Mouse (Mus musculus) embryo, embryonic 10.5 days (tissue): ENCODE measurements around the gene Mtch1.
"Not testable (repeated sequence)": the region's sequence is repeated elsewhere in the genome, so short reads cannot be mapped to it uniquely, and the experiment has no call there.

Experiments
- DNase-seq: peaks from one replicate; pipeline ENCODE4 v3.0.0-alpha.2; 2015; ENCODE audit warnings: low spot score

Gene Mtch1

DNA sequence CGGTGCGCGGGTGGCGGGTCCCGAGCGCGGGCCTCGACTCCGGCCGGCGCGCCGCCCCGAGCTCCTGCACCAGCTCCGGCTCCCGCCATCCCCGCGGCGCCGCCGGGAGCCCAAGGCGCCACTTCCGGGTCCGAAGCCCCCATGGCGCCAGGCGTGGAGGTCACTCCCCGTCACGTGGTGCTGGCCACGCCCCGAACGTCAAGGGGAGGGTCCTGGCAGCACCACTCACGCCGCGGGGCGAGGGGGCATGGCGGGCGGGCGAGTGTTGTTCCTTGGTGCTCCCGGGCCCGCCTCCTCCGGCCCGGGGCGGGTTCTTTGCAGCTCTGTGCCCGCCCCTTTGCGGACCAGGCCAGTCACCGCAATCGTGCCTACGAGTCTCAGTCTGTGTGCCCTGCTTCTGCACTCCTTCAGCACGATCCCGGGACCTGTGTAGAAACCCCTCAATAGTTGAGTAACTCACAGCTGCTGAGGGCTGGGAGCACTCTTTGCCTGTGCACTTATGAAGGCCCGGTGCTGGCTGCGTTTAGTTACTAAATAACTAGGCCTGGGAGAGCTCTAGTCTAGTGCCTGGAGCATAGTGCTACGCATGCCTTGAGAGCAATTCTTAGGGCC, at the start of gene Mtch1:
TSS of gene Mtch1 (minus strand) at position 290 of the 612 bp plus-strand sequence.
- peak; percentile 99 for DNase-seq

DNA sequence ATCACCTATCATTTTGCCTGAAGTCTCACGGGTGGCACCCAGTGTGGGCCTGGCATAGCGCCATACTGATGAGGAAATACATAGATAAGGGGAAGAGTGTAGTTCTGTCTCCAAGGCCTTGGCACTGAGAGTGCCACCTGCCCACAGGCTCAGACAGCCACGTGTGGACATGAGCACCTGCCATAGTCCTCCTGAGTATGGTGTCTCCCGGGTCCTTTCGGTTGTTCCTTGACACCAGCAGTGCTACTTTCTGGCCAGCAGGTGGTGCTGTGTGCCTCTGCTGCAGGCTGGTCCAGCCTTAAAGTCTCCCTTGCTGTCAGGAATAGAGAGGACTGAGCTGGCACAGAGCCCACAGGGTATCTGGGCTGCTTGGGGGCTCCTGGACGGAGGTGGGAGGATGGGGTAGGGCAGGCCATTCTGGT, 49.1 kb upstream of the Mtch1 start:
- DNase-seq = peak; percentile 91

- no peak for DNase-seq
These were observed 48.5 kb upstream of the Mtch1 start for GRCm38 (mm10) chr17:29396056-29396799.

GRCm38 (mm10) chr17:29395381-29395780, 47.6 kb upstream of the Mtch1 start:
- DNase-seq = no peak

- DNase-seq = not testable (repeated sequence)
These were observed 47.0 kb upstream of the Mtch1 start for GRCm38 (mm10) chr17:29394761-29395160.

GRCm38 (mm10) chr17:29394106-29394760, 46.5 kb upstream of the Mtch1 start:
- DNase-seq = no peak

DNA sequence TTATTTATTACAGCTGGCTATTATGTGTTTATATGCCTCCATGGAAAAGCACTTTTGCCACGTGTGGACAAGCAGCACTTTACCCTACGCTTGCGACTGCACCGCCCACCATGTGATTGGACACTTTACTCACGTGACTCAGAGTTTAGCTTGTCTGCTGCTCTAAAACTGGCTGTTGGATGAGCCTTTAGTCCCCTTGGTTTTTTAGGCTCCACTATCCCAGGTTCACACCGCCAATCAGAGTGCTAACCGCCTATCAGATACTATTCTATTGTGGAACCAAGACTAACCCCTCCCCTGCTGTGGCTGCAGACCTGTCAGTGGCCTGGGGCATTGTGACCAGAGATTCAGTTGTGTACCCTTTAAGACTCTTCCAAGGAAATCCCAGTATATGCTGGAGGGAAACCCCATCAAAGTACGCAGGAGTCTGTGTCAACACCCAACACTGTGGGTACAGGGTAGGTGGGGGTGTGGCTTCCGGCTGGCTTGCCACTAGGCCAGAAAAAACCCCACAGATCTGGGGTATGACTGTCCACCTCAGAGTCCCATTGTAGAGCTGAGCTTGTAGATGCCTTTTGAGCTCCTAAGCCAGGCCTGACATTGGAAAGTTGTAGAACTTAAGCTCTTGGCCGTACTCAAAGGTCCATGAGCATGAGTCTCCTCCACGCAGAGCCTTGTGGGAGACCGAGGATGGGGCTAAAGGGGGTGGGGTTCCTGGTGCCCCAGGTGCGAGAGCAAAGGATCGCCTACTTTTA, 45.8 kb upstream of the Mtch1 start:
- no peak for DNase-seq

DNA sequence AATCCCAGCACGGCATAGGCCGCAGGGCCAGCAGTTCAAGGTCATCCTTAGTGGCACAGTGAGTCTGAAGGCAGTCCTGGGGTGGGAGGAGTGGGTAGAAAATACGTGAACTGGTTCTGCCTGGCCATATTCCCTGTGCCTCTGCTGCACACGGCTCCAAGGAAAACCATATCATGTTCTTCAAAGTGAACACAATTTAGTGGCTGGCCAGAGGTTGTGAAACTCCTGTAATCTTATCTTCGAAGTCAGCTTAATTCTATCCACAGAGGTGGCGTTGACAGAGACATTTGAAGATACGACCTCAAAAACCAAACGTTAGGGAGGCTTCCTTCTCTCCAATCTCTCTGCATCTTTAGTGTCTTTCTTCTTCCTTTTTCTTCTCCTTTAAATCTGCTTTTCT, 43.5 kb upstream of the Mtch1 start:
- DNase-seq = no peak

DNA sequence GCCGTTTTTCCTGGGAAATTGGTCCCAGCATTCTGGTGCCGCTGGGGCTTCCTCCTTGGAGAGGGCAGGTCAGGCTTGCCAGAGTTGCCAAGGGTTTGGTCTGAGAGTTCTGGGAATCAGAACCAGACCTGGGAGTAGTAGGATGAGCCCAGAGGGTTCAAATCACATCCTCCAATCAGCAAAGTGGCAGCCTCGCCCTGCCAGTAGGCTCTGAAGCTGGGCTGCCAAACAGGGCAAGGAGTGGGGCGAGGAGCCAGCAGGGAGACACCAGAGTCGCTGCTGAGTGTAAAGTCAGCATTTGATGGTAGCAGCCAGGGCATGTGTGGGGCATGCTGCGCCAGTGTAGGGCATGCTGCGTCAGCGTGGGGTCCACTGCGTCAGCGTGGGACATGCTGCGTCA, 41.2 kb upstream of the Mtch1 start:
- DNase-seq = no peak

GRCm38 (mm10) chr17:29385746-29386145, 38.0 kb upstream of the Mtch1 start:
- no peak for DNase-seq

DNA sequence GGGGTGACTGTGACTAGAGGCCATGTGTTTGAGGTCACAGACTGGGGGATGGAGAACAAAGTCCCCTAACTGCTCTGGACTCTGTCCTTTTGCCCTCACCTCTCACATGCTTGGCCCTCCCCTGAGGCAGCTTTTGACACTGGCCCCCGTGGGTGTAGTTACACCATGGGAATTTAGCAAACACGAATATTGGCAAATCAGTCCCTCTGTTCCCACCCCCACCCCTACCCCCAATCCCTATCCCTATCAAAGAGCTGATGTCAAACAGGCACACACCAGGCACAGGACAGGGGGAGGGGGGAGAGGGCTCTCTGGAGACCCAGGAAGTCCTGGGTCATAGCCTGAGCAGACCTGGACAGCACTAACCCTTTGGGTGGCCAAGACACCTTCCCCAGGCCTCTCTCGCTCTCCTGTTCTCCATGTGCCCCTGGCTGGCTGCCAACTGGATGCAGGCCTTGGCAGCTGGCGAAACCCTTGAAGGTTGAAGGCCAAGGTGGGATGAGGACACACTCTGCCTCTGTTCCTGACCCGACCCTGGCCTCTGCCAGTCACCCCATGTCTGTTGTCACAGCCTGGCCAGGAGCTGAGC, 37.2 kb upstream of the Mtch1 start:
- DNase-seq = no peak

DNA sequence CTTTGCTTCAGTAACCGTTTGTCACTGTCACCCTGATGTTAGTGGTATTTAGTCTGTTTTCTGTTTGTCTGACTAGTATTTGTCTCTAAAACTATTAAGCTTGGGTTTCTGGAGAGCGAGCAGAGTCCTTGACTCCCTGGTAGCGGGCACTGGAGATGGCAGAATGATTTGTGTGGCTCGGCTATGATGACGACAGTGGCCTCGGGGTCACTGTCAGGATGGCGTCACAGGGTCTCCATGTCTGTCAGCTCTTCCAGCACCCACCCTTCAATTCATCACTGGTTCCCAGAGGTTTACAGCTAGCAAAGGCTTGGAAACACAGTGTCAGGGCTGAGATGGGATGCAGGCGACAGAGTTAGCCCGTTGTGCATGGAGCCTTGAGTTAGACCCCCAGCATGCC, 36.2 kb upstream of the Mtch1 start:
- no peak for DNase-seq

- DNase-seq = no peak
These were observed 34.7 kb upstream of the Mtch1 start for GRCm38 (mm10) chr17:29382417-29382816.

- DNase-seq = peak; percentile 94
These were observed 33.7 kb upstream of the Mtch1 start for GRCm38 (mm10) chr17:29381472-29381871.

GRCm38 (mm10) chr17:29380241-29380640, 32.5 kb upstream of the Mtch1 start:
- no peak for DNase-seq

GRCm38 (mm10) chr17:29378056-29378455, 30.3 kb upstream of the Mtch1 start:
- DNase-seq = no peak

DNA sequence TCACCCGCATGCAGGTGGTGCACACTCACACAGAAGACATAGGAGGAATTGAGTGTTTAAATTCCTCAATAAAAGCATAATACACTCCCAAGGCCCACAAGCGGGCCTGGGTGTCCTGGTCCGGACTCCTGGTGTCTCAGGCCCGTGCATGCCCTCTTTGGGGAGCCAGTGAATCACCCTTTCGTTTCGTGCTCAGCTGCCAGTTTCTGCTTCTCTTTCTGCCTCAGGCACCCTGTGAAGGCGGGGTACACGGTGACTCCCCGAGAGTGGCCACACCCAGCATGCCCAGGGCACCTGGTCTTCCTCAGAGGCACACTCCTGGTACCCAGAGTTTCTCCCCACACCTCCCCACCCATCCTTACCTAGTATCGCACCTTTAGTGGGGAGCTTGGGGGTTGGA, 28.1 kb upstream of the Mtch1 start:
- no peak for DNase-seq

- DNase-seq = peak; percentile 96
These were observed 23.4 kb upstream of the Mtch1 start for GRCm38 (mm10) chr17:29370984-29371723.

- no peak for DNase-seq
These were observed 21.0 kb upstream of the Mtch1 start for GRCm38 (mm10) chr17:29368726-29369125.

DNA sequence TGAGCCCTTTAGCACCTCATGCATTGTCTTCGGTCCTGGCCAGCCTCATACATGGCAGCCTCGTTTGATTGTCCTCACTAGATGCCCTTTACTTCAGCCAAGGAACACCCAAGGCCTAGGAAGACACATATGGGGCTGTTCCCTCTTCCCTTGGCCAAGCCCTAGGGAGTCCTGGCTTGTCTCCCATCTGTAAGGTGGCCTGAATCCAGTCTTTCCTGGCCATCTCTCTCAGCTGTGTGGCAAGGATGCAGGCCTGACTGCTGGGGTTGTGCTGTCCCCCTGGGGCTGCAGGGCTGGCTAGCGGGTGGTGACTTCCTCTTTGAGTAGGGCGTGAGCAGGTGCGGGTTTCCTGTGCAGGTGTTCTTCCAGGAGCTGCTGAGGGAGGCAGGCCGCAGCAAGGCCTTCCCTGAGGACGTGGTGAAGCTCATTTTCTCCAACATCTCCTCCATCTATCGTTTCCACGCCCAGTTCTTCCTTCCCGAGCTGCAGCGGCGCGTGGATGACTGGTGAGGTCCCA, 17.4 kb upstream of the Mtch1 start:
- DNase-seq = no peak

DNA sequence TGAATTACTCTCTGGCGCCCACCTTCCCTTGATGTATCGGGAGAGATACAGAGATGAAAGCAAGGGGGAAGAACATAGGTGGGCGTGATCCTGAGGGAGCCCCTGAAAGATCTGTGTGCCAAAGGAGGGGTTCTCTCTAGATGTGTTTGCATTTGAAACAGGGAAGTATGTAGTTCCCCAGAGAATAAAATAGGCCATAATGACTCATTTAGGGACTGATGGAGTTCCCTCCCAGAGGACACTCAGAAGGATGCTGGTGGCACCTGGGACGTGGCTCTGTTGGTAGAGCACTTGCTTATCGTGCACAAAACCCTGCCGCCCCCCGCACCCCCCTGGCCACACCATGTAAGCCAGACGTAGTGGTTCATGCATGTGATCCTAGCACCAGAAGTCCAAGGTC, 15.4 kb upstream of the Mtch1 start:
- no peak for DNase-seq
